Mouse (Mus musculus) retina, embryonic 14.5 days (tissue): Measurements from ENCODE around the gene Cdrt4.

Experiments used
- DNase-seq: peaks from one replicate; pipeline ENCODE4 v3.0.0-alpha.2; 2015; ENCODE audit warnings: low spot score

The Cdrt4 gene

GRCm38 (mm10) chr11:62943538-62943937 is 7.5 kb upstream of the Cdrt4 start:
- DNase-seq = no peak

GRCm38 (mm10) chr11:62945514-62945913 is 5.5 kb upstream of the Cdrt4 start:
- no peak for DNase-seq

- no peak for DNase-seq
These were observed 1.4 kb upstream of the Cdrt4 start for GRCm38 (mm10) chr11:62949548-62949947.

DNA sequence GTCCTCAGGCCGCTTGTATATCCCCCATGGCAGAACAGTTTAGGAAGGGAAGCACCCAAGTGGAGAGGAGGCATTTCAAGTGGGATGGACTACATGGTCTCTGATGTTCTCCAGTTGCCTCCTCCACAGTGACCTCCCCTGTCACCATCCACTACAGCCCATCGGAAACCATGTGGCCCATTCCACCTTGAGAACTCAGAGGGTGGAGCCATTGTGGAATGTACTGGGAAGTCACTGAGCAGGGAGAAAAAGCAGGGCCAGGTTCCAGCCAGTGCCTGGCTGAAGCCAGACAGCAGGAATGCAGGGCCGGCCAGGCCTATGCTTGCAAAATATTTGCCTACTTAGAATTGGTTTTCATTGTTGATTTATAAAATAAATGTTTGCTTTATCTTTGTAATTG is 3.8 kb downstream of the Cdrt4 start:
- DNase-seq = no peak

DNA sequence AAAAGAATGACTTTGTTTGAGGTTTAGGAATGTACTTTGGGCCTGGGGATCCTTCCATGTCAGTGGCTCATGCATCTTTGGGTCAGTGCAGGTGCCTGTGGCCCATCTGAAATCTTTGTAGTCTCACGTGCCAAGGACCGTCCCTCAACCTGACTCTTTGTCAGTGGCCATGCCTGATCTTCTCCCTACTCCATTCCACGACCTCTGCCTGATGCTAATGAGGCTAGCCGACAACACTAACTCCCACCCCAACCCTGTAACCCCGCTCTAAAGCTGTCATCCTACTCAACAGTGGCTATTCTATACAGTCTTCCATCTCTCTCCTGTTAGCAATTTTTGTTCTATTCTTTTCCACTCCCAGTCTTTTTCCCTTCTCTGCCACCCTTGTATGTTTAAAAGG is 4.2 kb downstream of the Cdrt4 start:
- DNase-seq = no peak

DNA sequence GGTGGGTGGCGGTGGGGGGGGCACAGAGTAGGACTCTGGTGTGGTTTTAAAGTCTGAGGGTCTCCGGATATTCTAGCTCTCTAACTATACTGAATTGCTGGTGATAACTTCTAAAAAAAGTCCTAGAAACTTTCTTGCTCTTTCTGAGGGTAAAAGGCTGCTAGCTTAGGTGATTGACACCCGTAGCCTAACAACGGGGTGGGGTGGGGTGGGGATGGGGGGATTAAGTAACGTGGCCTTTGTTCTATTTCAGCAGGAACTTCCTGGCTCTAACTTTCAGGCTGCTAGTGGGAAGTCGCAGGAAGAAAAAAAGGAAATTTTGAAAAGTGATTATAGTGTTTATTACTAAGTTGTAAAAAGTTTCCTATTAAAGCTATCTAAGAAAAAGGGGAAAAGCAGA is 4.8 kb downstream of the Cdrt4 start:
- no peak for DNase-seq

DNA sequence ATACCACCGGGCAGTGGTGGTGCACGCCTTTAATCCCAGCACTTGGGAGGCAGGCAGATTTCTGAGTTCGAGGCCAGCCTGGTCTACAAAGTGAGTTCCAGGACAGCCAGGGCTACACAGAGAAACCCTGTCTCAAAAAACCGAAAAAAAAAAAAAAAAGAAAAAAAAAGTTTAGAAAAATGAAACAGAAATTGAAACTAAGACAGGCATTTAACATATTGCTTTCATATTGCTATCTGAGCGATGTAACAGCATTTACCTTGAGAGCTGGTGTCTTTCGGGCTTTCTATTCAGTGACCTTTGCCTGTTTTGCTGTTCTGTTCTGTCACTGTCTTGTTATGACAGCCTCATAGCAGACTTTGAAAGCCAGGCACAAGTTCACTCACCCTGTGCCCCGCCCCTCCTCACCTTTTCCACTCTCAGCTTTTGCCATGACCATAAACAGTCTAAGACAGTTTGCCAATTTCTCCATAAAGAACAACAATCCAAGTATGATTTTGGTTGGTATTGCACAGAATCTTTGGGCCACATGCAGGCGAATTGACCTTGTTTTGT is 6.7 kb downstream of the Cdrt4 start:
- DNase-seq = no peak

- no peak for DNase-seq
These were observed 12.3 kb downstream of the Cdrt4 start for GRCm38 (mm10) chr11:62963292-62963691.

DNA sequence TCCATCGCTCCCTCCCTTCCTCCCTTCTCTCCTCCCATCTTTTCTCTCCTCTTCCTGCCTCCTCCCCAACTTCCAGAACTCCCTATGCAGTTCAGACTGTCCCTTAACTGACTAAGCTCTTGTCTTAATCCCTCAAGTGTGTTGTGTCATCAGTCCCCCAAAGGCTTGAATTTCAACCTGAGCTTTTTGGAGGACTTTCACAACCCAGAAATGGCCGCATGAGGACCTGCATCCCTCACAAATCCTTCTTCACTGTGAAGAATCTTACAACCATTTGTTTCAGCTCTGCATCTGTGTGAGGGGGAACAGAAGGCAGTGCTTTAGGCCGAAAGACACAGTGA is 15.4 kb downstream of the Cdrt4 start:
- DNase-seq = no peak

- peak; percentile 53 for DNase-seq
These were observed 16.0 kb downstream of the Cdrt4 start for GRCm38 (mm10) chr11:62966765-62967633.

DNA sequence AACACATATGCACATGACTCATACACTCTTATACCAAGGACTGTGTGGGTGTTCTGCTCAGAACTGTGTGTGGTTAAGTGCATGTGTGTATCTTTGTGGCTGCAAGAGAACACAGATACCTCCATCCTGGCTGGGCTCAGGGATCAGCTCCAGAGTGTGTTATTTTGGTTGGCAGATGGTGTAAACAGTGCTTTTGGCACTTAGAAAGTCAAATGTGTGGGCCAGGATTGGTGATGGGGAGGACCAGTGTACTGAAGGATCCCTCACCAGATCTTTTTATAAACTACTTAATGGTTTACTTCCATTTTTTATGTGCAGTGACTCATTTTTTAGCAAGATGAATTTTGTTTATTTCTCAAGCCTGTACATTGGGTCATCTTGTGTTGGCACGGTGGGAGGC is 26.2 kb downstream of the Cdrt4 start:
- DNase-seq = no peak

GRCm38 (mm10) chr11:62978886-62979285 is 27.9 kb downstream of the Cdrt4 start:
- no peak for DNase-seq

DNA sequence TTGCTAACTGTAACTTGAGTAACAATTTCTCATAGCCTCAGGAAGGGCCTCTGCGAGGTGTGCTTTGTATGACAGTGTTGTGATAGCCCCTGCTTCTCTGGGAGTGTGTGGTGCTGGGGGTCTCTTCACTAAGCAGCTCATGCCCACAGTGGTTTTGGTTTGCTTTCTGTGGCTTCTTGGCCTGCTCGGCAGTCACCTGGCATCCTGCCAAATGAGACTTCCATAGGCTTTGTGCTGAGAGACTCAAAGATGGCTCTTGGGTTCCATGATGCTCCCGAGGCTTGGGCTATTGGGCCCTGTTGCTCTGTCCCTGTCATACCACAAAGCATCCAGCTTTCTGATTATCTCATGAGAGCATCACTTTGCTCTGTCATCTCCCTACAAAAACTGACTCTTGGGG is 30.7 kb downstream of the Cdrt4 start:
- no peak for DNase-seq

GRCm38 (mm10) chr11:62983793-62984192 is 32.8 kb downstream of the Cdrt4 start:
- peak; percentile 55 for DNase-seq

DNA sequence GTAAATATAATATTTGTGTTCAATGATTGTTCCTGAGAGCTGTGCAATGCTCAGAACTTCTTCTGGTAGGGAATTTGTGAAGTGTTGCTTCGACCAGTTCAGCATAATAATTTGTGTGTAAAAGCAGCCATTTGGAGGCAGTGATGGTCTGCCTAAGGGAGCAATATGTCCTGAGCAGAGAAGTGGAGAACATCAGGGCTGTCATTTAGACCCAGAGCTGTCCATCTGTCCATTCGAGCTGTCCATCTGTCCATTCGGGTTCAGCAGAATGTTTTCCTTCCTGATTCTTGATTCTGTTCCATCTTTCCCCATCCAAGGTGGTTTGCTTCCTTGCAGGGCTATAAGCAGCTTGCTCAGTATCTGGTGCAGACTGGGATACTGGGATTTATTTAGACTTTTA is 33.4 kb downstream of the Cdrt4 start:
- DNase-seq = no peak

GRCm38 (mm10) chr11:62985075-62985474 is 34.1 kb downstream of the Cdrt4 start:
- no peak for DNase-seq

DNA sequence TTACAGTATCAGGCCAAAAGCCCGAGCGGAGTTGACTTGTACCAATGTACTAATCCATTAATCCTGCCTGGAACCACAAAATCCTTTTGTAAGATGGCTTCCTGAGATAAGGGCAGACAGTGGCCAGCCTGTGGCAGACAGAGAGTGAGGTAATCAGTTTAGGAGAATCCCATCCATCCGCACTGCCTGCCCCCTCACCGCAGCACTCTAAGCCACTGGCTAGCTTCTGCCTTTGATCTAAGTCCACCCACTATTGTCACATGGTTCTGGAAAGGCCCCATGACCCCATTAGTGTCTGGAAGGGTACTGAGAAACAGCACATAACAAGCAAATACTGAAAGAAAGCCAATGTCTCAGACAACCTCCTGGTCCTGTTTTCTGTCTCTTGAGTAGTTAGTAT is 35.6 kb downstream of the Cdrt4 start:
- peak; percentile 23 for DNase-seq

GRCm38 (mm10) chr11:62990150-62990685 is 39.2 kb downstream of the Cdrt4 start:
- no peak for DNase-seq

GRCm38 (mm10) chr11:62990811-62991210 is 39.8 kb downstream of the Cdrt4 start:
- no peak for DNase-seq

DNA sequence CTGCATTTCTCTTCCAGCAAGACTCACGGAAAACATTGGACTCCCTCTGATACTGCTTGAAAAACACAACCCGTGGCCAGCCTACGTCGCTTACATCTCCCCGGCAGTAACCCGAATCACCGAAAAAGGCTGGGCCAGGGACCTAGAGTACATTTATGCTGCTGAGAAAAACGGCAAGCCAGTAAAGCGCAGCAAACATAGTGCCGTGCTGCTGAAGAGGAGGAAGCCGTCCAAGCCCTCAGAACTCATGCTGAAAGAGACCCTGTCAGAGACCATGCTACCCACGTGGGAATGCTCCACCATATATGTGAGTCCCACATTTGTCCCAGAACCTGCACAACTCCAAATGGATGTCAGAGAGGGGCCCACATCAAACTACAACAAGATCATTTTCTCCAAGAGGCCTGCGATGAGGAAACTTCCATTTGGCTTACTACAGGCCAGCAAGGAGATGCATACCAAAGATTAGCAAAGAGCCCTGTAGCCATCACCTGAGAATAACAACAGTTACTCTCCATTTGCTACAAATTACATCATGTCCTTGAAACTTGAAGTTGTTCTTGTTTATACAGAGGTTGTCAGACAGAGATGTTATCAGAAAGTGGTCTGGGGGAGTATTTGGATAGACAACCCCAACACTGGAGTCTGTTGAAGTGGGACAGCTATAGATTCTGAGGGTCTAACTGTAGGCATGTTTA is 41.7 kb downstream of the Cdrt4 start:
- no peak for DNase-seq

- no peak for DNase-seq
These were observed 44.2 kb downstream of the Cdrt4 start for GRCm38 (mm10) chr11:62995066-62995754.

DNA sequence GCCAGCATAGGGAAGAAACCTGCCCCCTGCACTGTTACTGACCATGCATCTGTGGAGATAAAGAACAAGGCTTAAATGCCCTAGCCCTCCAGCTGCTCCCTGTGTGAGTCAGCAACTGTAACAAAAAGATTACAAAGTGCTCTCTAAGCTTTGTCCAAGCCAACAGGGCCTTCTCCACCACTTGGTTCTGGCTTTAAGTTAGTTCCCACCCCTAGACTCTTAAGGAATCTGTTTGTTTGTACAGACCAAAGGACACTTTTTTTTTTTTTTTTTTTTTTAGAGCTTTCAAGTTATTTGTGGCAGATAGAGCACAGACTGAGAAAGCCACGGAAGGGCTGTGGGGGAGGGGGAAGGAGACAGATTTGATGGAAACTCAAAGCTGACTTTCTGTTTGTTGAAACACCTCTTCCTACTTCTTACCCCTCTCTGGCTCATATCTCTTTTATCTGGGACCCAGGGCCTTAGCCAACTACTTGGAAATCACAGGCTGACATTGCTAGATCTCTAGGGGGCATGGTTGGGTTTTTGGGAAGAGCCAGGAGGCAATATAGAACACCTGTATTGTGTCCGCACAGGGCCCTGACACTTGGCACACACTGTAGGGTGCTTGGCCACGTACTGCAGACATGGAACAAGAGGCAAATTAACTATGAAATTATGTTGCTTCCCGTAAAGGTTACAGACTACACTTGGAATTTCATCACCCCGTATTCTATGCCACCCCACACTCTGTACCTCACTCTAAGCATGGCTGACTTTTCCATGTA is 44.9 kb downstream of the Cdrt4 start:
- no peak for DNase-seq
